Mouse (Mus musculus) NIH3T3 (cell line): ENCODE data around the gene Bglap2.
A peak's percentile ranks its signal among the peaks of the same experiment; 100 is the strongest.
"Not testable (repeated sequence)": the region's sequence is repeated elsewhere in the genome, so short reads cannot be mapped to it uniquely, and the experiment has no call there.

ENCODE experiments used
- DNase-seq: peaks from one replicate; pipeline ENCODE4 v3.0.0-alpha.2; 2012; ENCODE audit warnings: low read depth

Gene Bglap2

DNA sequence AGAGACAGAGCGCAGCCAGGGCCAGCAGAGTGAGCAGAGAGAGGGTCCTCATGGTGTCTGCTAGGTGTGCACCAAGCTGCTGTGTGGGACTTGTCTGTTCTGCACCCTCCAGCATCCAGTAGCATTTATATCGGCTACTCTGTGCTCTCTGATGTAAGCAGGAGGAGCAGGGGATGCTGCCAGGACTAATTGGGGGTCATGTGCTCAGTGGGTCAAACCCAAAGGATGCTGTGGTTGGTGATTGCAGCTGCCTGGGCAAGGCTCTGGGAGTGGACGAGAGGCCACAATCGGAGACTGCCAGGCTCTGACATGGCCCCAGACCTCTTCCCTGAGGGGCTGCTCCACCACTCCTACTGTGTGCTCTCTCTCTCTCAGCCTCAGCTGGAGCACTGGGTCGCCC is at the start of gene Bglap2:
Bglap2 (minus strand) TSS at position 101 of the 400 bp plus-strand sequence.
- not testable (repeated sequence) for DNase-seq

DNA sequence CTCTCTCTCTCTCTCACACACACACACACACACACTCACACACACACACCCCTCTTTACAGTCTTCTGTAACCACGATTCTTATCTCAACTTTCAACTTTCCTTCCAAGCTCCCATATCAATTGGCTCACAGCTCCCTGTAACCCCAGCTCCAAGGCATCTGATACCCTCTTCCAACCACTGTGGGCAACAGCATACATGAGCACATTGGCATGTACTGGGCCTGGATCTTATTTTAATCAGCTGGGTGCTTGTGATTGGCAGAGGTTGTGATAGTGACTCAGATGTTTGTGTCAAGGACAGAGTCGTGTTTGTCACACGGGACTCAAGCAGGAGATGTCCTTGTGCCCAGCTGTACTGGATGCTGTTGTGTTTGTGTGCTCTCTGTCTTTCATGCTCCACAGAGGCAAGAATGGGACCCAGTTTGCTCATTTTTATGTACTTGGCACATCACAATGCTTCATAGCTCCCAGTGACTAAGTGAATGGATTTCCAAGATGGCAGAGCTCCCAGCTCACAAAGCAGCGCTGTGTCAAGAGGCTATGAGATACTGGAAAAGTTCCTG is 48.9 kb upstream of the Bglap2 start:
- peak; percentile 34 for DNase-seq

DNA sequence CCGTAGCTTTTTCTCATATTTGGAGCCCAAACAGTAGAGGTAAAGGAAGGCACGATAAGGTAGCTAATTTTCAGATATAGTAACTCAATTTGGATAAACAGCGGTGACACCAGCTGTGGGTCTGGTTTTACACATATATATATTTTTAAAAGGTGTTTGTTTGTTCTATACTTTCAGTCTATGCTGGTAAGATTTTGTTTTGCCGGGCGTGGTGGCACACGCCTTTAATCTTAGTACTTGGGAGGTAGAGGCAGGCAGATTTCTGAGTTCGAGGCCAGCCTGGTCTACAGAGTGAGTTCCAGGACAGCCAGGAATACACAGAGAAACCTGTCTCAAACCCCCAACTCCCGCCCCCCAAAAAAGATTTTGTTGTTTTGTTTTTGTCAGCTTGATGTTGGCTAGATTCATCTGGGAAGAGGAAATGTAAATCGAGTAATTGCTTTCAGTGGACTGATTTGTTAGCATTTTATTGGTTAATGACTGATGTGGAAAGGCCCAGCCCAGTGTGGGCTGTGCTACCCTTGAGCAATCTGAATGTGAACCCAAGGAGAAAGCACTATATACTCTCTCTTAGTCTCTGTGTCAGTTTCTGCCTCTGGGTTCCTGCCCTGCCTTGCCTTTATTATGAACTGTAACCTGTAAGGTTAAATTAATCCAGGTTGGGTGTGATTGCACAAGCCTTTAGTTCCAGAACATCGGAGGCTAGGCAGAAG is 47.4 kb upstream of the Bglap2 start:
- no peak for DNase-seq

DNA sequence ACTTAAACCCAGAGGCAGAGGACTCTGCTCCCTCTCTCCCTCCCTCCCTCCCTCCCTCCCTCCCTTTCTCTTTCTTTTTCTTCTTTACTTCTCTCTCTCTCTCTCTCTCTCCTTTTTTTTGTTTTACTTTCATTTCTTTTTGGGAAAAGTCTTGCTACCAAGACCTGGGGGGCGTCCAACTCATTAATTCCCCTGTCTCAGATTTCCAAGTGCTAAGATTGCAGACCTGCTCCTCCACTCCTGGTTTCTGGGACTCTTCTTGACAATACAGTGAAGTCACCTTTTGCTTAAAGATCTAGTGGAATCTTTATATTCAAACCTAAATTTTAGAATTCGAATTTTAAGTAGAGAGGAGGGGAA is 46.8 kb upstream of the Bglap2 start:
- DNase-seq: no peak

DNA sequence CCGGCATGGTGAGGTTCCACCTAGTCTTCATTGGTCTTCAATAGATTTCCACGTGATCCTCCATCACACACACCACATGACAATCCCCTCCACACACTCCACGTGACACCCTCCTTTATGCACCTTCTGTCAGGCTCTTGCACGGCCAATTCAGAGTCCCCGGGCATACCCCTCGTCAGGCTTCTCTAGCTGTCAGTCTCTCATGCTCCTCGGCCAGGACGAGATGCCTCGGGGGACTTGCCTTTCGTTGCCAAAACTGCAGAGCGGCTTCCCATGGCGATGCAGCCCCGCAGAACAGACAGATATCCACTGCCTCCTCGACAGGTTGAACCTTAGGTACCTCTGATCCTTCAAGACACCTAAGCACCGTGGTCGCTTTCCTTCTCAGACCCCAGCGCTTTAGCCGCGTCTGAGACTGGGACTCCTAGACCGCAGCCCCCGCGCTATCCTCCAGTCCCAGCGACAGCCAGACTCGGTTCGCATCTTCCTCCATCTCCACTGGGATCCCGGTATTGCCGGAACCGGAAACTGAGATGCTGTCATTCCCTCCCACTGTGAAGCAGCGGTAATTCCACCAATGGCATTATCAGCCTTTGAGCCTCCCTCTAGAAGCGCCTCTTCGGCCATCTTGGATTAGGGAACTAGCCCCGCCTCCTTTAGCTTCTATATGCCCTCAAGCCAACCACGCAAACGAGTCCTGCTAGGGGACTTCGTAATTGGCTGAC is 46.3 kb upstream of the Bglap2 start, which contains the start of gene Slc25a44:
Slc25a44 (minus strand) TSS at position 535 of the 725 bp plus-strand sequence.
- DNase-seq: peak; percentile 98

DNA sequence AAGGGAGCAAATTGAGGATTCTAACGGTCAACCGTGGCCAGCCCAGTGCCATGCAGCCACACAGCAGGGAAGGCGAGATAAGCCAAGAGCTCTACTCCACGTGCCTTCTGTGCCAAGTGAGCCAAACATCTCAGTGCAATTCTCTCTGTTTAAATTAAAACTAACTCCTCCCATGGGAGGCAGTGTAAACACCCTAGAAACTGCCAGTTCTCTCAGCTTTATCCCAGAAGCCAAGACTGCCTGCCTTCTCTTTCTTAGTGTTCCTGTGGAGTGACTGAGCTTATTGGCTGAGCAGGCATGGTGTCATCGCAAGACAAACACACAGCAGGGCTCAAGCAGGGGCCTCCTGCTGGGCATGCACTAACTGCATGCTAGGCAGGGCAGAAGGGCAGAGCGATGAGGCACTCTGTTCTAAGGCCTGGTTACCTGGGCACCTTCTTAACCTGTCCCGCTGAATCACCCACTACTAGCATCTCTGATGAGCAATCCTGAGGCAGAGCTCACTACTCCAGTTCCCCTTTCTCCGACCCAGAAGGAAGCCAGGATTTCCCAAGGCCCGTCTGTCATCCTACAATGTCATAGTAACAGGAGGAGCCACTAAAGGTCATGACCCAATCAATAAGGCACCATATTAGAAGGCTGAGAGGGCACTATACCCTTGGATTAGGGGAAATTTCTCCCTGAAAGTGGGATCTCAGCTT is 43.7 kb upstream of the Bglap2 start:
- DNase-seq: peak; percentile 65

DNA sequence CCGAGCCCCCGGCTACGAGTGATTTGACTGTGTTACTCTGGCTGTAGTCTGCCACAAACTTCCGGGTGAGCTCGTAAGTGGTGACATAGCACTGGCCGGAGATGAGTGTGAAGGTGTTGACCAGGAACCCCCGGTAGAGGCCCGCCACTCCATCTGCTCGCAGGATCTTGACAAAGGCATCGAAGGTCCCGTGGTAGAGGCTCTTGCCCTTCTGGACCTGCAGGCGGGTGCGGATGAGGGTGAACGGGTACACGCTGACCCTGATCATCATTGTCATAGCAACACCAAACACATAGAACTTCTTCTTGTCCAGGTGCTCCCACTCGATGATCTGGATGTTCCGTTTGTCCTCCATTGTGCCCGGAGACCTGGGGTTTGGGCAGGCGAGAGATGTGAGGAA is 42.3 kb upstream of the Bglap2 start:
- no peak for DNase-seq

DNA sequence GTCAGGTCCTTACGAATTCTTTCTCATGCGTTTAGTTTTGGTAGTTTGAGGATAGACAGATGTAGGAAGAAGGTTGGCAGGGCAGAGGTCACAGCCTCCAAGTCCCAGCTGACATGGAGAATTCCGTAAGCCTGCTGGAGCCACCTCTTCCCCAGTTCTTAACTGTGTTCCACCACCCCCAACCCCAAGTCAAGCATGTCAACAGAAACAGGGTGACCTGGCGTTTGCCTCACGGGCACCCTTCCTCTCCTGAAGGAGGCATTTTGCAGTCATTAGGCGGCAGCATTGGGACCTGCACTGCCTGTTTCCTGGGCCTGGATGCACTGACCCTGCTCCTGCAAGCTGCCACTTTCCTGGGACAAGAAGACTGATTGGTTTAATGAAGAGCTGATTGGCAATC is 39.5 kb upstream of the Bglap2 start:
- no peak for DNase-seq

DNA sequence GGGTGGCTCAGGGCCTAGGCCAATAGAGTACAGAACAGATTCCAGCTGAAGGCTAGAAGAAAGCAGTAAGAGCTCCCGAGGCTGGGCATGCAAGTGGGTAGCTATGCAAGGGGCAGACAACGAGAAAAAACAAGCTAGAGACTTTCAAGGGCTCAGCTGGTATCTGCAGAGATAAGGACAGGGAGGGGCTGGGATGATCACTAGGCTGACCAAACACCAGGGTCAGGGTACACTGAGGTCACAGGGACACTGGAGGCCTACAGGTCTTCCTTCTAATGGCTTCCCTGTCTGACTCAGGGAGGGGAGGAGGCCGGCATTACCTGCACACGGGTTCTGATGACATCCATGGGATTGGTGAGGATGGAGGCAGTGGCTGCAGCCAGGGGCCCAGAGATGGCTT is 37.2 kb upstream of the Bglap2 start:
- no peak for DNase-seq

DNA sequence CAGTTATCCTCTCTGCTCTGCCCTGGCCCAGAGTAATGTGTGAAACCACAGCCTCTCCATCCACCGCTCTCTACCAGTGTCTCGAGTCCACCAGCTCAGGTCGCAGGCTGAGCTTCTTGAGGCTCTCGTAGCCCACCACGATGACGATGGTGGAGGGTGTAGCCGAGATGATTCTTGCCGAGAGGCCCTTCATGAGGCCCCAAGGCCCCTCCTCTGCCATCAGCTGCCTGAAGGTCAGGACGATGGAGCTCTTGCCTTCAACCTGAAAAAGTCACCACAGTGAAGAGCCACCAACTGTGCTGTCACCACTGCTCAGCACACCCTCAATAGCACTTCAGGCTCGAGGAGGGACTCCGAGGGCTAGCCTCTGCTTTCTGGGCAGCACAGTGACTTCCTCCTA is 34.1 kb upstream of the Bglap2 start:
- DNase-seq: no peak

DNA sequence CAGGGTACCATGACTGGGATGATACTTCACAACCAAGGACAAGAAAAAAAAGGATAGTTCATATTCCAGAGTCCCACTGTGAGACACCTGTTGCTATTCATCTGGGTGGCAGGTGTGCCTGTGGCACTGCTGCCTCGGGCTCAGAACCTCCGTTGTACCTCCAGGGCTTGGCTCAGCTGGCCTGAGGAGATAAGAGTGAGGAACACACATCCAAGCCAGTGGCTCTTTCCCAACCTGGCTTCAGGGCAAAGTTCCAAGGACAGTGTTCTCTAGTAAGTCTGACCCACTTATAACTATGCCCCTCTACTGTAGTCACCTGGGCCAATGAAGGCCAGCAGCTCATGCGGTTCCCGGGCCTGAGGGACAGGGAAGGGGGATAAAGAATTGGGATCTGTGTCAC is 33.2 kb upstream of the Bglap2 start:
- no peak for DNase-seq

DNA sequence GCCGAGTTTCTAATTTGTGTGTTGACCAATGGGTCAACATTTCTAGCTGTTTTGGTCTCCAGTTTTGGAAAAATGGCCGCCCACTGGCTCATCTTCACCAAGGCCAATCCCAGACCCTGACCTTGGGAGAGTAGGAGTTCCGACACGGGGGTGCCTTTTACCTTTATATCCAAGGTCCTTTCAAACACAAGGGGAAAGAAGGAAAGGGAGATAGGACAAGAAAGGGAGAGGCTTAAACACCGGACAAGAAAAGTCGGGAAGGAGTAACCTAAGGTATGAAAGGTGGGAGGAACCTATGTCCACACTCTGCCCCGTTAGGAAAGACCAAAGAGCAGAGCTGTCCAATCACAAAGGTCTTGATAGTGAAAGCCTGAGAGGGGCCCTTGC is 32.1 kb upstream of the Bglap2 start:
- no peak for DNase-seq

DNA sequence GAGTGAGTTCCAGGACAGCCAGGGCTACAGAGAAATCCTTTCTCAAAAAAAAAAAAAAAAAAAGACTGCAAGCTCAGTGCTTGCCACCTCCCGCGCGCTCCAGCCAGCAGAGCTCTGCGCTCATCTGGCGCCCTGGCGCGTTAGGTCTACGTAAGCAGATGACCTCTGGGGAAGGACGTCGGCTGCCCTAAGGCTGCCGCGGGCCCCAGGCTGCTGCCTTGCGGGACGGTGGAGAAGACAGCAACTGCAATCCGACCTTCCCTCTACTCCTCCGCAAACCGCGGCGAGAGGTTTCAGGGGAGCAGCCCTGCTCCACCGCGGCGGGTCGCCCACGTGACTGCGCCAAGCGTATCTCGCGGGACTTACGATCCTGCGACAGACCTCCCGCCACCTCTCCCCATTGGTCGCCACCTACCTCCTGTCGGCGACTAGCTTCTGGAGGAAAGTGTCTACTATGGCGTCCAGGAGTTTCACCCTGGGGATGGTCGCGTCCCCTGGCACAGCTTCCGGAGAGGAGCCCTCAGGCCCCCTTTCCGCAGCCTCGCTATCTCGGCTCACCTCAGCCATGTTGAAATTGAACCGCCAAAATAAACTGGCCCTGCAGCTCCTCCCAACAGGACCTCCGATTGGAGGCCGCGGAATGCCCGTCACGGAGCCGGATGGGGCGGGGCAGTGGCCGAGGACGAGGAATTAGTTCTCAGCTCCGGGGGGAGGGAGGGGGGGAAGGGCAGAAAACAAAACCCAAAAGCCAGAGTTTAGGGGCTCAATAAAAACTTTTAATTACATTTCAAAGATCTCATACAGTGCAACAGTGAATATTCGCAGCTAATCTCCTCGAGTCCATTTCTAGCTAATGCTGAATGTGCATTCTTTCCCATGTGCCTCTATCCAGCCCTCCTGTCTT is 31.5 kb upstream of the Bglap2 start, which contains the start of gene Pmf1:
Pmf1 (minus strand) TSS at position 591 of the 904 bp plus-strand sequence.
- DNase-seq: peak; percentile 94

DNA sequence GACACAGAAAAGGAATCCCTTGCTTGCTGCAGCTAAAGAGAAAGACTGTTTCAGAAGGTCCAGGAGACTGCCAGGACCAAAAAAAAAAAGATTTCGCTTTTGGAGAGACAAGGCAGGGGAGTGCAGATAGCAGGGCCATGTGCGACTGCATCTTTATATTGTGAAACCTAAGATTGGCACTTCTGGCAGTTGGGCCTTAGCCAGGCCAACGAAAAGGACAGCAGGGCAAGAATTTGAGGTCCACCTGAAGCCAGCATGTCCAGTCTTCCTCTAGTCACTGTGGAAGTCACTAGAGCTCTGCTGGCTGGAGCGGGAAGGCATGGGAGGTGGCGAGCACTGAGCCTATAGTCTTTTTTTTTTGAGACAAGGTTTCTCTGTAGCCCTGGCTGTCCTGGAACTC is 30.5 kb upstream of the Bglap2 start:
- peak; percentile 17 for DNase-seq

DNA sequence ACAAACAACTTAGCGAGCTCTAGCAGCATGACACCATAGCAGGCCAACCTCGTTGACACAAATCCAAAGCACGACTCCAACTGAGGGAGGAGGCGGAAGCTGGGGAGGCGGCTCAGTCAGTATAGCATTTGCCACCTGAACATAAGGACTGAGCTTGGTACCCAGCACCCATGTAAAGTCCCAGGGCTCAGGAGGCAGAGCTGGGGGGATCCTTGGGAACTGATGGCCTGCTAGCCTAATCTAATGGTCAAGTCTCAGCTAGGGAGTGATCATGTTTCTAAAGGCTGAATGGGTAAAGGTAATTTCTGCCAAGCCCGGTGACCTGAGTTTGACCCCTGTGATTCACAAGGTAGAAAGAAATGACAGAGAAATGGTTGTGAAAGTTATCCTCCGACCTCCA is 29.0 kb upstream of the Bglap2 start:
- peak; percentile 35 for DNase-seq

DNA sequence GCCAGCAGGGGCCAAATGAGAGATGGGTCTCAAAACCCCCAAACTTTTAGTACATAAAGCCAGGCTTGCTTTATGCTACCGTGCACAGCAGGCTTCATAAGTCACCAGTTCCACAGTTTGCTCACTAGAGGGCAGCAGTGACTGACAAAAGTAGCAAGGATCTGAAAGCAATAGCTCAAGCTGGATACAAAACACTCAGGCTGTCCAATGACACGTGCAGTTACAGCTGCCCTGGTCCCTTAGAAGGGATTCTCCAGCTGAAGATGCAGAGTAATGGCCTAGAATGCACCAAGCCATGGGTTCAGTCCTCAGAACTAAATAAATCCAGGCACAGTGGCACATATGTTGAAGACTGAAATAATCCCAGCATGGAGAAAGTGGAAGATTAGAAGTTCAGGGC is 28.6 kb upstream of the Bglap2 start:
- DNase-seq: peak; percentile 92

DNA sequence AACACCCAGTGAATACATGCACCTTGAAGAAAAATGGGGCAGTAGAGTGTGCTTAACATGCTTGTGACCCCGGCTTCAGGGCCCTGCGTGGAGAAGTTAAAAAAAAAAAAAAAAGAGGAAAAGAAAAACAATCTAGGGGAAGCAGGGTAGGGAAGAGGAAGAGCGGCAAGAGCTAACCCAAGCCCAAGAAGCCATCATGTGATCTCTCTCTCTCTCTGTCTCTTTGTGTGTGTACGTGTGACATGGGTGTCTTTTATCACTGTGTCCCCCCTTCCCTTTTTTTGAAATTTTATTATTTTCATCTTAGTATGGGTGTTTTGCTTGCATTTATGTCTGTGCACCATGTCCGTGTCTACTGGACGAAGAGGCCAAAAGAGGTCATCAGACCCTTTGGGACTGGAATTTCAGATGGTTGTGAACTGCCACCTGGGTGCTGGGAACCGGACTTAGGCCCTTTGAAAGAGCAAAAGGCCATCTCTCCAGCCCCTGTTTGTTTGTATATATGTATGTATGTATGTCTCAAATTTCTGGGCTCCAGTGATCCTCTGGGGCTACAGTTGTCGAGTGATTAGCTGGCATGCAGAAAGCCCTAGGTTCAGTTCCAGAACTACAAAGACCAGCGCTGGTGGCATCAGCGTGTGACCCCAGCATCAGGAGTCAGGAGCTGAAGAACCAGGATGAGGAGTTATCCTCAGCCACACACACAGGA is 25.2 kb upstream of the Bglap2 start:
- no peak for DNase-seq

DNA sequence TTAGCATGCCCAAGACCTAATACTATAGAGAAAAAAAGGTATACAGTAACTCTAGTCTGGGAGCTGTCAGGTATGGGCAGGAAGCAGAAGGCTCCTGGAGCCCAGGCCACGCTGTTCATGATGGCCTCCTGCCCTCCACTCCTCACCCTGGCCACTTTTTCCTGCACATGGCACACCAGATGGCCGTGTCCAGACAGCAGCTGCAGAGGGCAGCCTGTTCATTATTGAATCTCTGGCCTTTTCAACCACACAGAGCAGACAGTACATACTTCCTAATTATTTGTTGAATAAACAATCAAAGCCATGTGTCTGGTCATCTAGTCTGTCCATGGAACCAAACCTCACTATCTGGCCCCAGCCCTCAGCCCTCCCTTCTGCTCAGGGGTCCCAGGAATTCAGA is 20.2 kb upstream of the Bglap2 start:
- DNase-seq: no peak

DNA sequence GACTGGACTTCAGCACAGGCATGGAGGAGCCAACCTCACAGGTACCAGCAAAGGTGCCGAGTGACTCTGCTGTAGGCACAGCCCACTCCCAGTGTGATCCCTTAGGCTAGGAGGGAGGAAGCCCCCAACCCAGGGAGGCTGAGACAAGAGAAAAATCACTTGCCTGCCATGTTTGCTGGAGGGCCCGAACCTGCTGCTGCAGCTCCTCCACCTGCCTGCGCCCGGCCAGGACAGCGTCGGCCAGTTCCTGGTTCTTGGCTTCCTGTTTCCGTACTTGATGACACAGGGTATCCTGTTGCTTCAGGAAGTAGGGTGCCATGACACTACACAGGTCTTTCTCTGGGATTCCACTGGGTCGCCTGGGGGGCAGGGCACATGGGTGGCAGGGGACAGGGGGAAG is 17.2 kb upstream of the Bglap2 start:
- DNase-seq: no peak

DNA sequence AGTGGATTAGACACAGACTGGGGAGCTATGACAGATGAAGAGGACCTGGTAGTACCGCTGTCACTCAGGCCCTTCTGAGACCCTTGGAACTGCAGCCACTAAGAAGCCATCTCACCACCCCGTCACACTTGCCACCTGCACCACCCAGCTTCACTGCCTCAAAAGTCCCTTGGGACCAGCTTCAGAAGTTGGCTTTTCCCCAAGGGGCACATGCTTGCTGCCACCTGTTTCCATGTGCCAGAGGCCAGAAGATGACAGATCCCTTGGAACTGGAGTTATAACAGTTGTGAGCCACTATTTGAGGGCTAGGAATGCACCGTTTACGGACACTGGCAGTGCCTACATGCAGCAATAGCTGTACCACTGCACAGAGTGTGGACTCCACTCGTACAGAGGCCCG is 16.8 kb upstream of the Bglap2 start:
- no peak for DNase-seq

DNA sequence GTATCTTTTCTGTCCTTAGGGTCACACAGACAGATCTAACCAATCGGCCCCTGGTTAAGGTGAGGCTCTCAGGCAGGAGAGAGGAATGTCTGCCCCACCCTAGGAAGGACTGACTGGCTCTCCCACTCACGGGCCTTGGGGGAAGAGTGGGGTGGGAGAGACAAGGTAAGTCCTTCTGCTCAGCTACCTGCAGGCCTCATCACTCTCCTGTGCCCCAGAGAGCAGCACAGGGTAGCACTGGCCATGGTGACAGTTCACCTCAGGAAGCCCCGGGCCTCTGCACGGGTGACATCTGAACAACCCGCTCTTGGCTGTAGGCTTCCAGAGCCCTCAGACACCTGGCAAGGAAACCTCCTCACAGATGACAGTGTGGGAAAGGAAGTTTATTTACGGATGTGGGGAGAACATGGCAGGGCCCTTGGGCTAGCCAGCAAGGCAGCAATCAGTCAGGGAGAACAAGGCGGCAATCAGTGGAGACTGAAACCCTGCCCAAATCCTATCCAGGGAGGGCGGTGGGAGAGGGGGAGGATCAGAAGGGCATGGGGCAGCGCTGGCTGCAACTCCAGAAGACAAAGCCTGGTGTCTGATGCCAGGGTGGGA is 15.4 kb upstream of the Bglap2 start:
- DNase-seq: no peak
